Mouse (Mus musculus): ENCODE data around the gene Ntn3. TPM values are rescaled to one million over a fixed set of nuclear protein-coding genes. Genes with fewer than 3 reads are reported as not detected.
A peak's percentile ranks its signal among the peaks of the same experiment; 100 is the strongest.

Gene Ntn3
- total RNA-seq, 2 experiments from 2014 or later, result 0.35 to 0.56 TPM

DNA sequence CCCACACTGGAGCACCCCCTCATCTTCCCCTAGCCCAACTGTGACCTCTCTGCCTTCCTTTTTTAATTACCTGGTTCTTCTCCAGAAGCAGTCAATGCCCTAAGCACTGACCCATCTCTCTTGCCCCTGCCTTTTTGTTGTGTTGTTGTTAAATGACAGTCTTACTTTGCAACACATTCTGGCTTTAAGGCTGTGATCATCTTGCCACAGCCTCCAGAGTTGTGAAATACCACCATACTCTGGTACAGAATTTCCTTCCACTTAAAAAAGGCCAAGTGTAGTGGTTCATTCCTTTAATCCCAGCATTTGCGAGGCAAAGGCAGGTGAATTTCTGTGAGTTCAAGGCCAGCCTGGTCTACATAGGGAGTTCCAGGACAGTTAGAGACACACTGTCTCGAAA, 18.4 kb downstream of the Ntn3 start:
- DNase-seq, result no peak

DNA sequence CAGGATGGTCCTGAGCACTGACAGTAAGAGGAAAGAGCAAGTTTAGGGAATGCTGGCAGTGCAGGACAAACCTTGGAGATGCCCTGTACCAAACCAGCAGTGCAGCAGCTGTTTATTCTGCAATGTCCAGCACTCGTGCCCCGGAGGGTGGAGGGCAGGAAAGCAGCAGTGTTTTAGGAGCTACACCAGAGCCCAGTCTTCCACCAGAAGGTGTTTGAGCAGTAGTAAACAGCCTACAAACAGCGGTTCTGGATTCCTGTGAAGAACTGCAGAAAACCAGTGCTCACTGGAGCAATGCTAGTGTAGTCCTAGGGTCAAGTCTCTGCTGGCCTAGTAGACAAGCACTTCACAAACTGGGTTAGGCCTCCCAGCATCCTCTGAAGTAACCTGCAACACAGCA, 35.1 kb downstream of the Ntn3 start:
- no peak for DNase-seq

DNA sequence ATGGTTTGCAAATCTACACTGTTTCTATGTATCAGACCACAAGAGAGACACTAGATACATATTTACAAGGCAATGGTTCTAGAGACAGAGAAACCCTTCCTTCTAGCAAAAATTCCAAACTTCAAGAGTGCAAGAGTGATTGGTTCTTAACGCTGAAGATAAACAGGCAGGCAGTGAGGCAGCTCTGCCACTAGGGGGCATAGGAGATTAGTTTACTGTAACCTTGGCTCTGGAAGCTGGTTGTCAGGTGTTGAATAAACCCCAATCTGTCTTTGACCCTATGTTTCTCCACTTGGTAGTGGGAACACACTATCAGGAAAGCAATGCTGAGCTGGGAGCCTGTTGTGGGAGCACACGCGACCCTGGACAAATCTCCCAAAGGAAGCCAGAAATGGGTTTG, 35.9 kb downstream of the Ntn3 start:
- DNase-seq, result no peak

DNA sequence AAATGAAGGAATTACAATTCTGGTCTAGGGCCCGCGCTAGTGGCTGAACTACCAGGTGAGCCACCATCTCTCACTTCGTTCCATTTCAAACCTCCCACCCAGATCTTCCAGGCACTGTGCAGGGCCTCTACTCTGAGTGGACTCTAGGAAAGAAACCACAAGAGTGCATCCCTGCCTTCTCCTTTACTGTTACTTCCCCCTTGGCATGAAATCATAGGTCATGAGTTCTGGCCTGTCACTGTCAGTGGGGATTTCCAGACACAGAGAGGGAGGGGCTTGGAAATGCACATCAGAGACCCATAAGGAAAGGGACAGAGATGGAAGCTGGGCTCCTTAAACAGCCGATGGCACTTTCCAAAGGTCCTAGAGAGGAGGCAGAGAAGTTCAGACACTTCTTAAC, 37.6 kb downstream of the Ntn3 start:
- DNase-seq, result no peak

DNA sequence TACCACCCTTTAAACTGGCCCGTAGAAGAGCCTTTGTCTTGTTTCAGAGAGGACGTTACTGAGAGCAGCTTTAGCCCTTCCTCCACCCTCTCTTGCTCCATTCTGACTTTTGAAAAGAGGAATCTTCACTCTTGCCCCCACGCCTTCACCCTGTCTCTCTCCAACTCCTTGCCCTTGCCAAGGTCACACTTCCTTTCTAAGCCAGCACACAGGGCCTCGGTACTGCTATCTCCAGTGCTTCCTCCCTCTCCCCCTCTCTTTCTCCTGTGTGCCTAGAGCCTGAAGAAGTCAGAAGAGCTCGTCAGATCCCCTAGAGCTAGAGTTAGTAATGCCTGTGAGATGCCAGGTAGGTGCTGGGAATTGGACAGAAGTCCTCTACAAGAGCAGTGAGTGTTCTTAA, 38.6 kb downstream of the Ntn3 start:
- no peak for DNase-seq

DNA sequence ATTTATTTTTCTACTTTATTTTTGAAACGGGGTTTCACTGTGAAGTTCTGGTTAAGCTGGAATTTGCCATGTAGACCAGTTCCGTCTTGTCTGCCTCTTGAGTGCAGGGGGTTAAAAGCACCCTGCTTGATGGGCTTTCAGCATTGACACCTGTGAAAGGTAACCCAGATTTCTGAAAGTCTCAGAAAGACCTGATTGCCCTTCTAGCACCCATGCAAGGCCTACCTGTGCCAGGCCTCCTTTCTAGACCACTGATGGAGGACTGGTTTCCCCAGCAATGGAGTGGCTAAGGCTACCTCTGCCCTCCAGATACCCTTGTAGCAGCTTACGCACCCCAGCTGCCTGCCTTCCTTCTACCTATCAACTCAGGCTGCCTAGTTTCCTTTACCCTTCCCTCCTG, 39.2 kb downstream of the Ntn3 start:
- DNase-seq, result no peak

DNA sequence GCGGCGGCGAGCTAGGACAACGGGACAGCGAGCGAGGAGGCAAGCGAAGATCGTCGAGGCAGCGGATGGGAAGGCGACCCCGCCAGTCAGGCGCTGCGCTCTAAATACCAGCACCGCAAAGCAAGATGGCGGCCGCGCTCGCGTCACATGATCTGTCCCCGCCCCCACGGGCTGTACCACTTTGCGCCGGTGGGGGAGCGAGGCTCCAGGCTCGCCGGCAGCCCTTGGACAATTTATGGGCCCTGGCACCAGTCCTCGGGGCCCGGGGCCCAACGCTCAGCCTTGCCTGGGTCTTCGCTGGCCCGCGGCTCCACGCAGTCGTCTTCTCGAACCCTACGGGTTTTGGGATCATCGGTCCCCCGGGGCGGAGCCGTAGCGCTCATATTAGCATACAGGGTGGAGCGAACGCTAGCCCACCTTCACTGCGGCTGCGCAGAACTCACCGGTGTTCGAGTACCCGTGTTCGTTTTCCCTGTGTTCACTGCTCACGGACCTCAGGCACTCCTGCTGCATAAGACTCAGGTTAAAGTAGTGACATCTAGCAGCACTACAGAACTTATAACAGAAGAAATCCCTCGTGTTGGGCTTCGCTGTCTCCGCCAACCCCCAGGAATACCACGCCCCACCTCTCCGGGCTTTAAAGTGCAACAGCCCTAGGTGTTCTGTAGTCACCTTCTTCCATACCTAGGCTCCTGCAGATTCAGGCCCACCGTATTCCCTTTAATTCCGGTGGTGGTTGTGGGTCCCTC, 39.8 kb downstream of the Ntn3 start, which contains the start of gene Atp6v0c:
Atp6v0c (minus strand) TSS at position 386 of the 749 bp plus-strand sequence.
- peak; percentile 91 for DNase-seq

DNA sequence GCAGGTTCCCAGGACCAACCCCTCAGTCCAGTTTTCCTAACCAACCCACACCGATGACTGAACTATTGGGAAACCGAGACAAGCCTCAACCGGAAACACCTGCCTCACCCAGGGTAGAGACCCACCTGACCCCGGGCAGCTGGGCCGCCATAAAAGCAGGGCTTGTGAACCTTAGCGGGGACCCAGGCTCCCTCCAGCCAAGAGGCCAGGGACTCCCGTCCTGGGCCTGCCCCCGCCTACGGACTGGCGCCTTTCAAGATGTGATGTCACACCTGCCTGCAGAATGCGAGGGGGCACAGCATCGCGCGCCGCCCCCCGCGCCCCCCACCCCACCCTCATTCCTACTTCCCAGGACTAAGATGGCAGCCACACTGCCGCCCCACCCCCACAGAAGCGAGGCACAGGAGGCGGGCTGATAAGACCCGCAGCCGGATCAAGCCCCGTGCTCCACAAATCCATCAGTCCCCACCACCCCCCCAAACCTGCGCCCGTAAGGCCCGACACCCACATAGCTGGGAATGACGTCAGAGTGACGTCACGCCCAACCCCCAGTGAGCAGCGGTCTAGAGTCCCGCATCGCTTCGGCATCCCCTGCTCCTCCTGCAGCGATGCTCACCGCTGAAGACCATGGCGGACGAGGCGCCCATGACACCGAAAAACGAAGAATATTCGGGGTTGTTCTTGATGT, 40.6 kb downstream of the Ntn3 start:
- peak; percentile 57 for DNase-seq

DNA sequence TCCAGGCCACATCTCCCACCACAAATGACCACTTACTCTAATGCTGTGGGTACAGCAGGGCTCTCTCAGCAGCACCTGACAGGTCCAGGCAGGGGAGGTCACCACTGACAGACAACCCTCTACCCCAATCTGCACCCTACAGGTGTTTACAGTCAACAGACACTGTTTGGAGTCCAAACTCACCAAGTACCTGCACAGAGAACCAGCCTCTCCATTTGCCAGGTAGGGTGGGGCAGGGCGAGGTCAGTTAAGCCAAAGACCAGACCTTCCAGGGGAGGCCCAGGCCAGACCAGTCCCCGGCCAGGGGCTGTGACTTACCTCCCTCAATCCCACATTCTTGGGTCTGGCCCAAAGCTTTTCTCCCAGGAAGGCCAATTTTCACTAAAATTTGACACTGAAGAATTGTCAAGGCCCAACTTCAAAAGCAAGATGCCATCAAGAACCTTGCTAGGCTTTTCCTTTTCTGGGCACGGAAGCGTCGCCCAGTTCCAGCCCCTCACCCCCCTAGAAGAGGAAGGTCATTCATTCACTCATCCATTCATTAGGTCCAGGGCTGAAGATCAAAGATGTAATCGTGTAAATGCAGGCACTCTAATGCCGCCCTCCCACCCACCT, 41.3 kb downstream of the Ntn3 start:
- DNase-seq, result no peak

DNA sequence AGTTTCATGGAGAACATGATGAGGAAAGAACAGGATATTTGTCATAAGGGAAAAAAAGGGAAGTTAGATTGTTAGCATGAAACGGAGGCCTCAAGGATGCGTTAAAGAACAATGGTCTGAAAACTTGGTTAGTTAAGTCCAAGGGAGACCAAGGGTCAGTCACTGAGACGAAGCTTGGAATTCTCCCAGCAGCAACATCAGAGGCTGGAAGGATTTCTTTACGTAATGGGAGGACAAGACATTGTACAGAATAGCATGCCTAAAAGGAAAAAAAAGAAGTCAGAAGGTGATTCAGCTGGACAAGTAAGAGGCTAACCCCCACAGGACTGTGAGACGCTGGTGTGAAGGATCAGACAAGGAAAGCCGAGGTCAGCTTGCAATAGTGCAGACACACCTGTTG, 42.2 kb downstream of the Ntn3 start:
- no peak for DNase-seq

DNA sequence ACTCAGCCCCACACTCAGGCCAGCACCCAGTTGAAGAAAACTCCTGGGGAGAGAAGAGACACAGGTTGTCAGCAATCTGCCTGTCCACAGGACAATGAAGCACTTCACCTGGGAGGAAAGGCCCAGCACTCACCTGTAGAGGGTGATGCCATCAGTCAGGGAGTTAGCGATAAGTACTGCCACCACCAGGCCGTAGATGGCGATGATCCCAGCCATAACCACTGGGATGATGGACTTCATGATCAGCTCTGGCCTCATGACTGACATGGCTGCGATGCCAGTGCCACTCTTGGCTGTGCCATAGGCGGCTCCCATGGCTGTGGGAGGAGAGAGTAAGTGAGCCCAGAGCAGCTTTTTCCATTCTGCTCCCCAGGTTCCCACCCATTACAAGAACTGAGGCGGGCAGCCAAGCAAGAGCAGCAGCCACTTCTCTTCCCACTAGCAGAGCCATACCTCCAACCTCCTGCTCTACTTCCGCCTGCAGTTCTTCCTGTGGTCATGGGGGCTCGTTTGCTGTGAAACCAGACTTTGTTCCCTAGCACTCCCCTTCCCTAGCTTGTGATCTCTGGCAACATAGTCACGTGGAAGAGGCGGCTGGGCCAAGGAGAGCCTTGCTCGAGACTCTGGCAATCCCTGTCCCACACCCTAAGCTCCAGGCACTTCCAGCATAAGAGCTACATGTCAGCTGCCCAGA, 44.6 kb downstream of the Ntn3 start:
- no peak for DNase-seq

DNA sequence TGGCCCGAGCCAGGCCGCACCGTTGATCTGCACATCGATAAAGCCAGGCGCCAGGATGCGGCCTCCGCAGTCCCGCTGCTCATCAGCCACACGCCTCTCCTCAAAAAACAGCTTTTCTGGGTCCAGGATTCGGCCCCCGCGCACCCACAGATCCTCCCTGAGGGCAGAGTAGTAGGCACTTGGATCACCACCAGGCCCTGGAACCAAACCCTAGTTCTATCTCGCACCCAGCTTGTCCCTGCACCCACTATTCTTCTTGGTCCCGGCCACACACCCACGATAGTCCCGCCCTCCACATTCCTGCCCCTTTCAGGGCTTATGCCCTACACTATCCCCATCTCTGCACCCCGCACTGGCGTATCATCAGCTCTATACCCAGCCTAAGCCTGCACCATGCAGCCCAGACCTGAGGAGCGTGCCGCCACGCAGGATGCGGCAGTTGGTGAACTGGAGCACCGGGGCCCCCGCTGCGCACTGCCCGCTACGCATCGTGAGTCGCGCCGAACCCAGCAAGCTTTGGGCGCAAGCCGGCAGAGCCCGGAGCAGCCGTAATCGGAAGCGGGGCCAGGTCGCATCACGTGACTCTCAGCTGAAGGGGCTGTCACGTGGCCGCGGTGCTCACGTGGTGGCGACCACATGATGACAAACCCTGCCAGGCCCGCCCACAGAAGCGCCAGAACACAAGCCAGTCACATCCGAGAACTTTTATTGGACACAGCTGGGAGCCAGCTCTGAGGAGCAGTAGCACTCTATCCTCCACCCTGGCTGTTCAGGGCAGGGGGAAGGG, 46.0 kb downstream of the Ntn3 start, which contains the start of gene Amdhd2:
Amdhd2 (minus strand) TSS at position 591 of the 787 bp plus-strand sequence.
- peak; percentile 93 for DNase-seq

DNA sequence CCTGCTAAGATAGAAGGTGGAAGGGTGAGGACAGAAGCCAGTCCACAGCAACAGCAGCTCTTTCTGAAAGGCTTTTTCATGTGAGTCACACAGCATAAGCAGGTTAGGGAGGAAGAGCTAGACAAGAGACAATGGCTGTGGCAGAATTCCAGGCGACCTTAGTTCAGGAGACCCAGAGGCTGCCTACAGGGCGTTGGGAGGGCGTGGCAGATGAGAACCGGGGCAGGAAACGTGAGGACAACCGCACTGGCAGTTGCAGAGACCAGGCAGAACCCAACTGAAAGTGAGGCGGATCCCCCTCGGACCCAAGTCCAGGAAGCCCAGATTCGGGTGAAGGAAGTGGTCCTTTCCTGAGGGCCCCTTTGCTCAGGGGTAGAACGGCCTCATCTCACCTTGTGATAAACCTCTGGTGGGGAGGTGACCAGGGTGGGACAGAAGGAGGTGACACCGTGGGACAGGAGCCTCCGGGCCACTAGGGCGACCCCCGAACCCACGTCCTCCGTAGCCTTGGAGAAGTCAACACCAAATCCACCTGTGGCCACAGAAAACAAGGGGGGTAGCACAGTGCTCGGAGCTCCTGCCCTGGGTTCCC, 46.7 kb downstream of the Ntn3 start:
- no peak for DNase-seq

DNA sequence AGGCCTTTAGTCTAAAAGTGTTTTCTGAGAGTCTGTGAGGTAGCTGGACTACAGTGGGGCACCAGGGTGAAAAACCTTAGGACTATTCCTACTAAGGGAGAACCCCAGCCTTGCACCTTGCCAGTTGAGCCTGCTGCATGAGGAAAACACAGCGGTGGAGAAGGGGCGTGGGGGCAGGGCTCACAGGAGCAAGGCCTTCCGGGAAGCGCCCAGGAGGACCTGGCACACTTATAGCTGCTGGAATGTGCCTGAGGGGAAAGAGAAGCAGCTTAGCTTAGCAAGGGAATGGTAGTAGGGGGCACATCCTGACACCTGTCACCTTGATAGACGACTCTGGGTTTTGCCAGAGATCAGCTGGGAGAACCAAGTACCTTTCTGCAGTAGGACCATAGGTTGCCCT, 47.9 kb downstream of the Ntn3 start:
- no peak for DNase-seq

DNA sequence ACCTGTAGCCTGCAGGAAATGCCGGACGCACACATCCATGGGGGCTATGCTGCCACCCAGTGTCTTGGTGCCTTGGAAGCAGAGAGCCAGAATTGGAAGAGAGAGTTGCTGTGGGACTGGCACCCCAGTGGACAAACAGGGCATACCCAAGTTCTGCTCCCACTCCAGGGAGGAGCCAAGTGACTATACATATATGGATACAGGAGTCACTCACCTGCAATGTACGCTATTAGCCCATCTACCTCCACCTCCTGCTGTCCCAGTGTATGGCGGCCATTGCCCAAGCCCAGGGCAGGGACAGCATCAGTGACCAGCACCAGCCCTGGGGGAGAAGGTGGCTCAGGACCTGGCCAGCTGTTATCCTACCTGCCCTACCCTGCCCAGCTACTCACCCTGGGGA, 51.8 kb downstream of the Ntn3 start:
- DNase-seq, result no peak

DNA sequence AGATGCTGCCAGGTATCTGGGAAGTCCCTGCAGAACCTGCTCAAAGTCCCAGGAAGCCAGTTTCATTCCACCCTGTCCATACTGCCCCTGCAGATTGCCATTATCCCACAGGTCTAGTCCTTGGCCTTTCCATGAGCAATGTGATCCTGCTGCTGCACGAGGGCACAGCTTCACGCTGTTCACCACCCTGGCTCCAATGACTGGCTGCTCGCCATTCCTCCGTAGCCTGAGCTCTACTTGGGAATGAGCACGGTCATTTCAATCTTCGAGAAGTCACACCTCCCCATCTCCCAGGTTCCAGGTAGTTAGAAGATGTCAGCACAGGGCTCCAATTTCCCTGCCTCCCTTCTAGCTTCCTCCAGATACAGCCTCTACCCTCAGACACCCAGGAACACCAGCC, 52.2 kb downstream of the Ntn3 start:
- DNase-seq, result no peak

DNA sequence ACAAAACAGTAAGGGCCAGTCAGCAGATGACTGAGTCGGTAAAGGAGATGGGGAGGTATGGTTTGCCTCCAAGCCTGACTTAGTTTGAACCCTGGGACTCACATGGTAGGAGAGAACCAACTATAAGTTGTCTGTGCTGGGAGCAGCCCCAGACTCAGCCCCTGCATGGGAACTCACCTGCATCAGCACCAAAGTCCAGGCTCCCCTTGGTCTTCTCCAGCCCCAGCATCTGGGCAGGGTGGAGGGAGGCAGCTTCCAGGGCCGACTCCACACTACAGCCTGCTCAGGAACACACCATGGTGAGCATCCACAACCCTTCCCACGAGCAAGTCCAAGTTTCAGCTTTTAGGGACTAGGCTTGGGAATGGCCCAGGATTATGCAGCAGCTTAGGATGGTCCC, 52.9 kb downstream of the Ntn3 start:
- no peak for DNase-seq

DNA sequence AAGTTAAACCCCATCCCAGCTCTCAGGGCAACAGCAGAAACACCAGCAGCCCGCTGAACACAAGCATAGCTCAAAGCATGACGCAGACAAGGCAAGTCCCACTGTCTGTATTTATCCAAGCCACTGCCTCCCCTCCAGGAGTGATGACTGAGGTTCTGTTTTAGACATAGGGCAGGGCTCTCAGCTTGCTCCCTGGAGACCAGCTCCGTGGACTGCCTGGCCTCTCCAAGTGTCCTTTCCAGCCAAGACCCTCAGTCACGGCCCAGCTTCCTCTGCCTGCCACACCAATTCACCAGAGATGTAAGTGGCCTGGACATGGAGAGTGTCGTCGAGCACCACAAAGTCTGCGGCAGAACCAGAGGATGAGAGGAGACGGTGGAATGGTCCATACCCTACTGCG, 53.6 kb downstream of the Ntn3 start:
- DNase-seq, result no peak

DNA sequence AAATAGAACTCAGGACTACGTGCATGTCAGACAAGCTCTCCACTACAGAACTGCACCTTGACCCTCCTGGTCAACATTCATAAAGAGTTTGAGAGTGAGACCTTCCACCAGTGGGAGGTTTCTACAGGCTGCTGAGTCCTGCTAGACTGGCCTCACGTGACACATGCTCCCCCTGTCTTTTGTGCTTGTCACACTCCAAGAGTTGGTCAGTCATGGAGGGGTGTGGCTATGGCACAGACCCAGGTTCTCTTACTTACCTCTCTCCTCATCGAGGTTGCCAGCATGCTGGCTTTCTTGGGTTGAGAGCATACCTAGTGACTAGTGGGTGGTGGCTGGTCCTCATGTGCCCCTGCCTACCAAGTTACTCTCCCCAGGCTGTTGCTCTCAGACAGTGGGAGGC, 54.9 kb downstream of the Ntn3 start:
- no peak for DNase-seq
